Mouse (Mus musculus): ENCODE measurements around the gene Chsy1. TPM values are rescaled to one million over a fixed set of nuclear protein-coding genes. Genes with fewer than 3 reads are reported as not detected.

The Chsy1 gene
- polyA plus RNA-seq, 1 experiment from 2014 or later, result 22.5 TPM

DNA sequence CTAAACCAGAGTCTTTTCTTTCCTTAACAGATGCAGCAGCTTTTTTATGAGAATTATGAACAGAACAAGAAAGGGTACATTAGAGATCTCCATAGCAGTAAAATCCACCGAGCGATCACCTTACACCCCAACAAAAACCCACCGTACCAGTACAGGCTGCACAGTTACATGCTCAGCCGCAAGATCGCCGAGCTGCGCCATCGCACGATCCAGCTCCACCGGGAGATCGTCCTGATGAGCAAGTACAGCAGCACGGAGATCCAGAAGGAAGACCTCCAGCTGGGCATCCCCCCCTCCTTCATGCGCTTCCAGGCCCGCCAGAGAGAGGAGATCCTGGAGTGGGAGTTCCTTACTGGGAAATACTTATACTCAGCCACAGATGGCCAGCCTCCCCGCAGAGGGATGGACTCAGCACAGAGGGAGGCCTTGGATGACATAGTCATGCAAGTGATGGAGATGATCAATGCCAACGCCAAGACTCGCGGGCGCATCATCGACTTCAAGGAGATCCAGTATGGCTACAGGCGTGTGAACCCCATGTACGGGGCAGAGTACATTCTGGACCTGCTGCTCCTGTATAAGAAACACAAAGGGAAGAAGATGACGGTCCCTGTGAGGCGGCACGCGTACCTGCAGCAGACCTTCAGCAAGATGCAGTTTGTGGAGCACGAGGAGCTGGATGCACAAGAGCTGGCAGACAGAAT, 61.6 kb downstream of the Chsy1 start:
- no peak for ATAC-seq

DNA sequence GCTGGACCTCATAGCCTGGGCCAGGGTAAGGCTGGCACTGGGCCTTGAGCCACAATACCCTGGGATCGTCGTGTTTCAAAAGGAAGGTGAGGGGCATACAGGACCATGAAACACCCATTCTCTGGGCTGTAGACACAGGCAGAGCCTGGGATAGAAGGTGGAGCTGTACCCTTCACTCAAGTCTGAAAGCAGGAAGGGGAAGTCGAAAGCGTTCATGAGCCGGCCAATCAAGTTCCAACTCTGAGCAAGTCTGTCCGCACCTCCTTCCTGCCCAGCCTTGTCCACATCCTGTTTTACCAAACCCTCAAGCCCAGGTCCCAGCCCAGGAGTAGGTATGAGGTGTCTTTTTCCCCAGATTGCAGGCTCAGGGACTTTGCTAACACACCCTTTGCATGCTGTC, 66.4 kb downstream of the Chsy1 start:
- H3K4me1 ChIP-seq (ENCODE audit: insufficient read depth, low read depth, low read length), result peaks cover 4% of the 10 kb centered on the region; the same call in 1 of the 2 replicates
- ATAC-seq, result no peak
- 0 out of 2 replicates have a peak, but pooled peaks cover 10% of the 10 kb centered on the region for H3K36me3 ChIP-seq (ENCODE audit: insufficient read depth, low read length)
- no peak overlapping the region for H3K4me2 ChIP-seq (replicated peaks; ENCODE audit: low read depth, low read length)
- no peaks in the 10 kb centered on the region for H3K27me3 ChIP-seq (replicated peaks; ENCODE audit: insufficient read depth, low read length)
- H3K9ac ChIP-seq (replicated peaks; ENCODE audit: low read depth), result no peak overlapping the region
- no peak overlapping the region for H3K4me3 ChIP-seq (ENCODE audit: low read depth, low read length)
- no peak overlapping the region for H3K27ac ChIP-seq (ENCODE audit: low read length)
- WGBS, result 62% methylated on average over 6 of the region's 6 CpGs
- TF ChIP-seq EP300 (IDR thresholded peaks at IDR 0.05), result no peak
- TF ChIP-seq CTCF (IDR thresholded peaks at IDR 0.05), result no peak
- peak; percentile 32 for DNase-seq (ENCODE audit: low spot score)
- H3K9me3 ChIP-seq (ENCODE audit: low read length), result no peaks in the 10 kb centered on the region

More for the DNA sequence above, 61.6 kb downstream of the Chsy1 start:
- Histone ChIP-seq H3K9me3 (ENCODE audit: low read length) (no peaks in the 10 kb centered on the region), H3K4me3 (ENCODE audit: low read depth, low read length) (no peak overlapping the region), H3K27me3 (replicated peaks; ENCODE audit: insufficient read depth, low read length) (no peaks in the 10 kb centered on the region), H3K36me3 (ENCODE audit: insufficient read depth, low read length) (0 out of 2 replicates have a peak, but pooled peaks cover 10% of the 10 kb centered on the region), H3K4me1 (ENCODE audit: insufficient read depth, low read depth, low read length) (no peaks in the 10 kb centered on the region), H3K27ac (ENCODE audit: low read length) (no peak overlapping the region), H3K4me2 (replicated peaks; ENCODE audit: low read depth, low read length) (no peak overlapping the region), H3K9ac (replicated peaks; ENCODE audit: low read depth) (no peak overlapping the region)
- 94% methylated on average over 27 of the region's 27 CpGs for WGBS
- DNase-seq (ENCODE audit: low spot score), result no peak
- no peak for TF ChIP-seq CTCF (IDR thresholded peaks at IDR 0.05)
- no peak for TF ChIP-seq EP300 (IDR thresholded peaks at IDR 0.05)

DNA sequence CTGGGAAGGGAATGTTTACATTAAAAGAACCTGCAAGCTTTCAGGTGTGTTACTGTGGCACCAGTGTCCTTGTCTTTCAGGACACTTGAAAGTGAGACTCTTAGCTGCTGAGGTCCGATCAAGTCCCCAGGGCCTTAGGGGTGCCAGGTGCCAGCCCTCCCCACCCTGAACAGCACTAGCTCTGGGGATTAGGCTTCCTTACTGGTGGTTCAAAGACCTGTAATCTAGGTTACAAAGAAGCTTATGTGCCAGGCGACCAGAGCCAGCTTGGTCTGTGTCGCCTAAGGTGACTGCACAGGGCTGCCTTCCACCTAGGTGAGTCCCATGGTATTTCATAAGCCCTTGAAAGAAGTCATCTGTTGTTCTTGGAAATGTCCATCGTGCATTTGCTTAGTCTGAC, 66.9 kb downstream of the Chsy1 start:
- DNase-seq (ENCODE audit: low spot score), result no peak
- H3K9ac ChIP-seq (replicated peaks; ENCODE audit: low read depth), result no peak overlapping the region

DNA sequence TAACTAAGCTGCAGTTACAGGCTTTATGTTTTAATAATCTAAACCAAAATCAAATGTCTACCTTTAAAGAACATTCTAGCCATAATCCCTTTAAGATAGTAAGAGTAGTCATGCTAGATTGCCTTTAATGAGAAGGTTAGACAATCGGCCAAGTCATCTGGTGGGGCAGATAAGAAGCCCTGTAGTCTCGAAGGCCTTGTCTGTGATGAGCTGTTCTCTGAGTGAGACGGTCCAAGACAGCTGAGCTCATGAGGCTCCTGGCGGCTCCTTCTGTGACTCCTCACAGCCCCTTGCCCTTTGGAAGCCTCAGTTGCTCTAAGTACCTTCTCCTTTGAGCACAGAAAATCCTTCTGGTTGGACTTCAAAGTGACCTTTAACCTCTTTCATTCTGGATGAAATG, 67.6 kb downstream of the Chsy1 start:
- H3K27me3 ChIP-seq (replicated peaks; ENCODE audit: insufficient read depth, low read length), result no peaks in the 10 kb centered on the region
- H3K4me1 ChIP-seq (ENCODE audit: insufficient read depth, low read depth, low read length), result peaks cover 4% of the 10 kb centered on the region; the same call in 1 of the 2 replicates
- no peak for ATAC-seq
- DNase-seq (ENCODE audit: low spot score), result no peak
- TF ChIP-seq EP300 (IDR thresholded peaks at IDR 0.05), result no peak
- TF ChIP-seq CTCF (IDR thresholded peaks at IDR 0.05), result no peak
- H3K4me2 ChIP-seq (replicated peaks; ENCODE audit: low read depth, low read length), result no peak overlapping the region
- H3K9me3 ChIP-seq (ENCODE audit: low read length), result no peaks in the 10 kb centered on the region
- 0 out of 2 replicates have a peak, but pooled peaks cover 6% of the 10 kb centered on the region for H3K36me3 ChIP-seq (ENCODE audit: insufficient read depth, low read length)
- no peak overlapping the region for H3K27ac ChIP-seq (ENCODE audit: low read length)
- H3K4me3 ChIP-seq (ENCODE audit: low read depth, low read length), result no peak overlapping the region
- H3K9ac ChIP-seq (replicated peaks; ENCODE audit: low read depth), result no peak overlapping the region
- 68% methylated on average over 4 of the region's 4 CpGs for whole genome bisulfite sequencing

More for the DNA sequence above, 66.9 kb downstream of the Chsy1 start:
- no peaks in the 10 kb centered on the region for H3K27me3 ChIP-seq (replicated peaks; ENCODE audit: insufficient read depth, low read length)
- no peak for ATAC-seq
- H3K4me3 ChIP-seq (ENCODE audit: low read depth, low read length), result no peak overlapping the region
- TF ChIP-seq CTCF (IDR thresholded peaks at IDR 0.05) (no peak), EP300 (IDR thresholded peaks at IDR 0.05) (no peak)
- no peak overlapping the region for H3K27ac ChIP-seq (ENCODE audit: low read length)
- H3K36me3 ChIP-seq (ENCODE audit: insufficient read depth, low read length), result 0 out of 2 replicates have a peak, but pooled peaks cover 6% of the 10 kb centered on the region
- H3K4me2 ChIP-seq (replicated peaks; ENCODE audit: low read depth, low read length), result no peak overlapping the region
- H3K9me3 ChIP-seq (ENCODE audit: low read length), result no peaks in the 10 kb centered on the region
- 79% methylated on average over 4 of the region's 4 CpGs for WGBS
- peaks cover 4% of the 10 kb centered on the region; the same call in 1 of the 2 replicates for H3K4me1 ChIP-seq (ENCODE audit: insufficient read depth, low read depth, low read length)

DNA sequence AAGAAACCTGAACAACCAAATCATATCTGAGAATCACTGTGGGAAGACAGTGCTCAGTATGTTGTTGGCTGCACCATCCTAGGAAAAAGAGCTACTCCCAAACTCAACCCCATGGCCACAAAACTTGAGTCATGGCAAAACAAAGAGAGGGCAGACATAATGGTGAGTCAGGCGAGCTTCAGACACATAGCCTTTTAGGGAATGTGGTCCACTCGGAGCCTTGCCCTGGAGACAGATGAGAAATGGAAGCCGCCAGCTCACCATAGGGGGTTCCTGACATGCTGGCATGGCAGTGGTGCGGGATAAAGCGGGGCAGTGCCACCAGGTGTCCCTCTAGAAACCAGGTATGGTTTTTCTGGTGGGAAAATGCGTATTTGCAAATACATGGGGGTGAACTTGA, 68.8 kb downstream of the Chsy1 start:
- Histone ChIP-seq H3K4me3 (ENCODE audit: low read depth, low read length) (no peak overlapping the region), H3K27me3 (replicated peaks; ENCODE audit: insufficient read depth, low read length) (no peaks in the 10 kb centered on the region), H3K36me3 (ENCODE audit: insufficient read depth, low read length) (0 out of 2 replicates have a peak, but pooled peaks cover 6% of the 10 kb centered on the region), H3K9me3 (ENCODE audit: low read length) (no peaks in the 10 kb centered on the region), H3K4me2 (replicated peaks; ENCODE audit: low read depth, low read length) (no peak overlapping the region), H3K9ac (replicated peaks; ENCODE audit: low read depth) (no peak overlapping the region), H3K4me1 (ENCODE audit: insufficient read depth, low read depth, low read length) (peaks cover 4% of the 10 kb centered on the region; the same call in 1 of the 2 replicates), H3K27ac (ENCODE audit: low read length) (no peak overlapping the region)
- TF ChIP-seq EP300 (IDR thresholded peaks at IDR 0.05), result no peak
- no peak for TF ChIP-seq CTCF (IDR thresholded peaks at IDR 0.05)
- no peak for DNase-seq (ENCODE audit: low spot score)
- 90% methylated on average over 6 of the region's 6 CpGs for WGBS
- no peak for ATAC-seq

DNA sequence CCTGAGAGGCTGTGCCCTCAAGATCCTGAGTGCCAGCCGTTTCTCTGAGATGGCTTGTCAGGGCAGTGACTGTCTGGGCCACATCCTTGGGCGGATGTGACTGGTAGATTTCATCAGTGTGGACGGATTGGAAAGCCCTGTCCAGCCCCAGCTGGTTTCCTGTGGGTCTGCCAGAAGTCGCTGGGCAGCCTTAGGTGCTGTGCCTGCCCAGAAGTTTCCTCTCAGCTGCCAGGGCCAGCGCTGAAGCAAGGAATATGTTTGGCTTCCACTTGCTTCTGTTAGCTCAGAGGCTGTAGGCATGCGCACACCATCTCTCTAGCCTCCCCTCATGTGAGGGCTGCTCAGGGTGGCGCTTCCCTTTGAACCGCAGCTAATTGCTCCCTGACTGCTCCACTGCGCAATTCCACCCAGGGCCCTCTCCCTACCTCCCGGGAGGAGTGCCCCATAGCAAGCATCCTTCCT, 69.8 kb downstream of the Chsy1 start:
- Histone ChIP-seq H3K4me3 (ENCODE audit: low read depth, low read length) (no peak overlapping the region), H3K36me3 (ENCODE audit: insufficient read depth, low read length) (0 out of 2 replicates have a peak, but pooled peaks cover under 1% of the 10 kb centered on the region), H3K9me3 (ENCODE audit: low read length) (no peaks in the 10 kb centered on the region), H3K27ac (ENCODE audit: low read length) (no peak overlapping the region), H3K4me2 (replicated peaks; ENCODE audit: low read depth, low read length) (no peak overlapping the region), H3K9ac (replicated peaks; ENCODE audit: low read depth) (no peak overlapping the region), H3K4me1 (ENCODE audit: insufficient read depth, low read depth, low read length) (peaks cover 4% of the 10 kb centered on the region; the same call in 1 of the 2 replicates), H3K27me3 (replicated peaks; ENCODE audit: insufficient read depth, low read length) (no peaks in the 10 kb centered on the region)
- ATAC-seq (peak; percentile 66), DNase-seq (ENCODE audit: low spot score) (peak; percentile 50)
- TF ChIP-seq EP300 (IDR thresholded peaks at IDR 0.05), result no peak
- no peak for TF ChIP-seq CTCF (IDR thresholded peaks at IDR 0.05)
- 22% methylated on average over 10 of the region's 10 CpGs for WGBS
